Mouse (Mus musculus): ENCODE measurements at regions not wholly inside any gene's neighbourhood (a gene's known extent, or its start where the extent isn't known, plus 50 kb on each side); places are given as distances from the start of the nearest gene placed in this dataset.

GRCm38 (mm10) chr17:79977154-79977571 lies 81.2 kb upstream of the Atl2 start:
- no peak for DNase-seq

DNA sequence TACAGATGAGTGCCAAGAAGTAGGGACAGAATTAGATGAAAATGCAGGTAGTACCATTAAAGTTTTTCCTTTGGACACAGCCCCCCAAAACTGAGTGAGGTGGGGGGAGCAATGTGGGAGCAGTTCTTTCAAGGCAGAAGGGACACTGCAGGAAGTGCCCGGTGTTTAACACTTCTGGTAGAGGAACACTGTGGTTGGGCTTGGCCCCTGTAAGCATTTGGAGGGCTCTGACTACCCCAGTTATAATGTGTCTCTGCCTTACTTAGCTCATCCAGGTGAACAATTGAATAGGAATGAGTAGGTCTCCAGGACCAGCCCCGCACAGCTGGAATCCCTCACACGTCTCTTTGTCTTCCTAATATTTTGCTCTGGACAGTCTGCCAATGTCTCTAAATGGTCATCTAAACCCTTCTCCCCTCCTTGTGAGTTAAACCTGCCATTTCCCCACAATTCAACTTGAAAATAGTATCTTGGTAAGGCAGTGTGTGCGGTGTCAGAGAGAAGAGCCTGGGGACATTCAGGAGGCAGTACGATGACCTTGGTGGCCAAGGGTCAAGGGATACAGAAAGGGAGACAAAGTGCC lies 80.7 kb upstream of the Atl2 start:
- no peak for DNase-seq

DNA sequence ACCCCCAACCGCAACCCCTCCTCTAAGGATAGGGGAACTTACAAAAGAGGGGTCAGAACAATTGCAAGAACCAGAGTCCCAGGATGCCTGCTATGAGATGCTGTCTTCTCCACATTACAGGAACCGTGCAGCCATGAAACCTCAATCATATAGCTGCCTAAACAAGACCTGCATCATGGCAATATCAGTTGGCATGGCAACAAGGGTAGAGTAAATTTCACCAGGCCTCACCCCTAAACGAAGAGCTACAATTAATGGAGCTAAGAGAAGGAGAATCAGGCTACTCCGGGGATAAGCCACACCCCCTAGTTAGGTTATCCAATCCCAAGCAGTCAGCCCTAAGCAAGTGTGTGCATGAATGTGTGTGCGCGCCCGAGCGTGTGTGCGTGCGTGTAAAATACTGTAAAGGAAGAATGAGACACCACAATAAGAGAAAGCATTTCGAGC lies 80.1 kb upstream of the Atl2 start:
- no peak for DNase-seq

GRCm38 (mm10) chr17:79975150-79975757 lies 79.3 kb upstream of the Atl2 start:
- peak in 1 of 2 experiments; percentile 27 for DNase-seq

GRCm38 (mm10) chr17:79971721-79972336 lies 75.9 kb upstream of the Atl2 start:
- DNase-seq = no peak

GRCm38 (mm10) chr17:79969500-79969972 lies 73.6 kb upstream of the Atl2 start:
- DNase-seq = no peak

GRCm38 (mm10) chr17:79968819-79969218 lies 72.9 kb upstream of the Atl2 start:
- no peak for DNase-seq

DNA sequence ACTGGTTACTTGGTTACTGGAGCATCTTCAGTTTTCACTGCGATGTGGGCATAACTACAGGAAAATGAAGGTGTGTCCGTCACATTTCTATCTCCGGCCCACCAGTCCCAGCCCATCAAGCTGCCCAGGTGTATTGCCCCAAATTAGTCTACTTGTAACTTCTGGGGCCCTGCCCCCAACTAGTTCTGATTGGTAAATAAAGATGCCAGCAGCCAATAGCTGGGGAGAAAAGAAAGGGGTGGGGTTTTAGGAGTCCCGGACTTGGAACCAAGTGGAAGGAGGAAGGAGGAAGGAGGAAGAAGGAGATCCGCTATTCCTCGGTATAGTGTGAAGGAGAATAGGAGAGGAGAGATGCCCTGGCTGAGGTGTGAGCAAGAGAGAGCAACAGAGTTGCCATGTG lies 71.1 kb upstream of the Atl2 start:
- DNase-seq = no peak

DNA sequence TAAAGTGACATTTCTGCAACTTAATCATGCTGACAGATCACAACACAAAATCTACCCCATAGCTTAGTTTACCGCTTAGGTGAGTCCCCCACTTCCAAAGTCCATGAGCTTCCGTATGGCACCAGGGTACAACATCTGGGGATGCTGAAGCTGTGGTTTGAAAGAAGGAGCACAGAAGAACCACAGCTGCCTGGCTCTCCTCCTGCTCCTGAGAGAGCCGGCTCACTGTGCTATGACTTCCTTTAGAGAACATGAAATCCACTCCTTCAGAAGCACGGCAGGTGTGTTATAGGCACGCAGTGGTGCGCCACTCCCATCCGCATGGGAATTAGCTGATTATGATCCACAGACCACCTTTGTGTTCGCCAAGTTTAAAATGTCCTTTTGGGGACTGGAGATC lies 69.7 kb upstream of the Atl2 start:
- no peak for DNase-seq

DNA sequence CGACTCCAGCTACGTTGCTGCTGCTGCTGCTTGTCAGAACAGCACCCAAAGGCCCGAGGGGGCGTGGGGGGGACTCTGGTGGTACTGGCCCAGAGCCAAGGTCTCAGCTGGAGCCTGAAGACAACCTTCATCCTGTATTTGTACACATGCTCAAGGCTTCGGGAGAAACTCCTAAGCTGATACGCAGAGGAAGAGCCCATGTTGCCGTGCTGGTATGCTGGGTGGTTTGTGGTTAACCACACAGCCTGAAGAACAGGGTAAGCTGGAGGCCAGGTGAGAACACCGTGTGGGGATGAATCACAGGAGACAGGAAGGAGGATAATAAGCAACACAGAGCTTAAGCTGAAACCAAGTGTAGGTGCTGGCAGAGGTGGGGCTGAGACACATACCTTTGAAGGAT lies 68.9 kb upstream of the Atl2 start:
- no peak for DNase-seq

DNA sequence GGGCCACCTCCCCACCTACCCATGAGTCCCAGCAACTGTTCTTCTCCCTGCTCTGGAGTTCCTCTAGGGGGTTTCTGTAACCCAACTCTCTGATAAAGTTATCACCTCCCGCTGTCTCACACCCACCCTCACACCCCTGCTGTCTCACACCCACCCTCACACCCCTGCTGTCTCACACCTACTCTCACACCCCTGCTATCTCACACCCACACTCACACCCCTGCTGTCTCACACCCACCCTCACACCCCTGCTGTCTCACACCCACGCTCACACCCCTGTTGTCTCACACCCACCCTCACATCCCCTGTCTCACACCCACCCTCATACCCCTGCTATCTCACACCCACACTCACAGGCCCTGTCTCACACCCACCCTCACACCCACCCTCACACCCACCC lies 67.4 kb upstream of the Atl2 start:
- no peak for DNase-seq

DNA sequence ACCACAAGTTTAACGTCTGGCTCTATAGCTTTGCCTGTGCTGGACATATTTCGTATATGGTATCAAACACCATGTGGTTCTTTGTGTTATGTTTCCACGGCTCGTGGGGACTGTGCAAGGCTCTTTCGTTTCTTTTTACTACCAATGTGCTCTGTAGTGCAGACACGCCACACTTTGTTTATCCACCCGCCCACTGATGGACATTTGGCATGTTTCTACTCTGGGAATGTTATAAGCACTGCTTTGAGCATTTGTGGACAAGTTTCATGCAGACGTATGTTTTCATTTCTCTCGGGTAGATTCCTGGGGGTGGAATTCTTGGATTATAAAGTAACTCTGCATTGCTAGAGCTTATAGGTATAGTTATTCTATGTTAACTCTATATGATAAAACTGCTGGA lies 65.5 kb upstream of the Atl2 start:
- DNase-seq = no peak

GRCm38 (mm10) chr17:79960688-79961087 lies 64.8 kb upstream of the Atl2 start:
- no peak for DNase-seq

- DNase-seq = no peak
Measured at GRCm38 (mm10) chr17:79955267-79955666, 59.3 kb upstream of the Atl2 start.

GRCm38 (mm10) chr17:79954624-79955244 lies 58.8 kb upstream of the Atl2 start:
- DNase-seq = no peak

DNA sequence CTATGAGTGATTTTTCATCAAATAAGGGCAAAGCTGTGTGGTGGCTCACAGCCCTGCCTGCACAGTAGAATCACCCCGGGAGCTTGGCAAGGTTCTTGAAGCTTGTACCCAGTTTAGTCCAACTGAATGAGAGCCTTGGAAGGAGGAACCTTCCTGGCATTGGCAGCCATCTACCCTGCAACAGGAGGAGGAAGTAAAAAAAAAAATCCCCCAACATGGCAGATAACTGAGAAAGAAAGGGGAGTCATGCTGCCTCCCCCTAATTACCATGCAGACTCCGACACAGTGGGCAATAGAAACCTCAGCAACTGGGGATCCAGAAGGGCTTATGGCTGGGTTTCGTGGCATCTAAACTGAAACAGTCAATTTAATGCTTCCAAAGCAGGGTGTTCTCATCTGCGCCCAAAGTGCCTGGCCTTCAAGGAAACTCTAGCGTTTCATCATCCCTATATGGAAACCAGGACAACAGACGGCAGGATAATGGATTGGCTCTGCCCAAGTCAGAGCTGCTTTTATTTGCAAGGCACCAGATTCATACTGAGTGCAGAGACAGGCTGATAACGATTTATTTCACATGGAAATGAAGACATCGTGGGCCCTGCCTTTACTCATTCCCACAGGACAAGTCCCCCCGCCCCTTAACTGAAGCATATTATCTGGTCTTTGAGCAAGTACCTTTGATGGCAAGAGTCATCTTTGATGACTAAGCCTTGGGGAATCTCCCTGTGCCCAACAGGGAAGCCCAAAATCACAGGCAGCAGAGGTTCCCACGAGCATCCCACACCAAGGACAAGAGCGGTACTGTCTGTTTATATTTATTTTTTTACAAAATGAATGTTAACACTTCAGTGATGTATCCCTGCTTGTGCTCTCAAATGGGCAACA lies 52.9 kb upstream of the Atl2 start:
- DNase-seq = no peak
